Mouse (Mus musculus) limb, embryonic 11.5 days (tissue): Measurements from ENCODE around the gene Rdh7. TPM values are rescaled to one million over a fixed set of nuclear protein-coding genes. Genes with fewer than 3 reads are reported as not detected.
"Not testable (repeated sequence)": the region's sequence is repeated elsewhere in the genome, so short reads cannot be mapped to it uniquely, and the experiment has no call there.

ENCODE experiments used
- ATAC-seq: fragments of 200-750 bp; cut with Nextera tagmentation; 2 replicates; pipeline ENCODE4 v1.8.0; 2017; ENCODE audit warnings: low read depth; ENCODE audit not compliant: insufficient number of reproducible peaks, low FRiP score, low TSS enrichment
- DNase-seq: peaks from one replicate; pipeline ENCODE4 v3.0.0-alpha.2; 2015; ENCODE audit warnings: low spot score
- H3K27ac ChIP-seq: fragments of 300-500 bp; sonication (generic); replicated peaks from 2 replicates; pipeline ENCODE4 v1.5.1; 2014; ENCODE audit warnings: low read depth, mild to moderate bottlenecking, low read length
- H3K27me3 ChIP-seq: fragments of 300-500 bp; sonication (generic); 2 replicates; pipeline ENCODE4 v1.6.1; 2014; ENCODE audit warnings: mild to moderate bottlenecking, low read length, mixed read lengths; ENCODE audit not compliant: control insufficient read depth, insufficient read depth
- H3K36me3 ChIP-seq: fragments of 300-500 bp; sonication (generic); 2 replicates; pipeline ENCODE4 v1.6.1; 2014; ENCODE audit warnings: mild to moderate bottlenecking, low read length, moderate library complexity, mixed read lengths; ENCODE audit not compliant: control insufficient read depth, insufficient read depth
- H3K4me1 ChIP-seq: fragments of 300-500 bp; sonication (generic); 2 replicates; pipeline ENCODE4 v1.6.1; 2014; ENCODE audit warnings: low read length, mixed read lengths; ENCODE audit not compliant: control insufficient read depth, insufficient read depth
- H3K4me2 ChIP-seq: fragments of 300-500 bp; sonication (generic); 2 replicates; pipeline ENCODE4 v1.6.1; 2014; ENCODE audit warnings: low read depth, mild to moderate bottlenecking, moderate library complexity; ENCODE audit not compliant: severe bottlenecking
- H3K4me3 ChIP-seq: fragments of 300-500 bp; sonication (generic); 2 replicates; pipeline ENCODE4 v1.5.1; 2014; ENCODE audit warnings: low read depth, low read length
- H3K9ac ChIP-seq: fragments of 300-500 bp; sonication (generic); 2 replicates; pipeline ENCODE4 v1.6.1; 2014; ENCODE audit warnings: mild to moderate bottlenecking, low read length
- H3K9me3 ChIP-seq: fragments of 300-500 bp; sonication (generic); 2 replicates; pipeline ENCODE4 v1.6.1; 2016; ENCODE audit warnings: low read length; ENCODE audit not compliant: control insufficient read depth
- WGBS: fragments of 180-500 bp; shearing (Covaris S2); extraction: QIAGEN DNeasy Blood & Tissue Kit; methylation state at CpG from one replicate; pipeline ENCODE4 v1.1.7; 2014; 5-methylcytosine and 5-hydroxymethylcytosine counted together
- polyA plus RNA-seq: library from polyadenylated mRNA; unstranded; fragments of >200 nt; fragmentation: Nextera tagmentation; extraction: Ambion mirVana; gene quantifications from 2 replicates; pipeline ENCODE4 v1.2.1, GENCODE M21; 2014

Rdh7 gene
- polyA plus RNA-seq, 1 experiment from 2014 or later = not detected

GRCm38 (mm10) chr10:127922241-127922640 lies 33.6 kb upstream of the Rdh7 start:
- H3K9ac ChIP-seq = no peak overlapping the region
- H3K36me3 ChIP-seq = no peaks in the 10 kb centered on the region
- H3K27ac ChIP-seq = no peak overlapping the region
- 0 out of 2 replicates have a peak, but pooled peaks cover 2% of the 10 kb centered on the region for H3K4me1 ChIP-seq
- DNase-seq (no peak), ATAC-seq (no peak)
- H3K4me3 ChIP-seq = no peak overlapping the region
- H3K9me3 ChIP-seq = no peaks in the 10 kb centered on the region
- no peak overlapping the region for H3K4me2 ChIP-seq
- 88% methylated on average over 1 of the region's 1 CpGs for WGBS
- no peaks in the 10 kb centered on the region for H3K27me3 ChIP-seq

DNA sequence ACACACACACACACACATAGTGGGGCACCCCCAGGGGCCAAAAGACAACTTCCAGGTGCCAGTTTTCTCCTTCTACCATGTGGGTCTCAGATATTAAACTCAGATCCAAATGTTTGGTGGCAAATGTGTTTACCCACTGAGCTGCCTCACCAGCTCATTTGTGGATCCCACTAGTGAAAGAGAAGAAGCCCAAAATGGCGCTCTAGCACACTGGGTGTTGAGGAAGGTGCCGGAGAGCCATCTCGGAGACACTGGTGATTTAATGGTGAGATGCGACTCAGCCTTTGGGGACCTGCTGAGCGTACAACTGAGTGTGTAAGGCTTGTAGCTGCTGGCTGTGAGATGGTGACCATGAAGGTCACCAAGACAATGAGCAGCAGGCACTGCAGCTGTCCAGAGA lies 29.0 kb upstream of the Rdh7 start:
- Histone ChIP-seq H3K9ac (no peak overlapping the region), H3K4me2 (no peak overlapping the region), H3K36me3 (no peaks in the 10 kb centered on the region), H3K4me1 (no peaks in the 10 kb centered on the region), H3K4me3 (no peak overlapping the region), H3K9me3 (no peaks in the 10 kb centered on the region), H3K27ac (no peak overlapping the region), H3K27me3 (no peaks in the 10 kb centered on the region)
- DNase-seq = no peak
- 96% methylated on average over 5 of the region's 5 CpGs for WGBS
- ATAC-seq = no peak

DNA sequence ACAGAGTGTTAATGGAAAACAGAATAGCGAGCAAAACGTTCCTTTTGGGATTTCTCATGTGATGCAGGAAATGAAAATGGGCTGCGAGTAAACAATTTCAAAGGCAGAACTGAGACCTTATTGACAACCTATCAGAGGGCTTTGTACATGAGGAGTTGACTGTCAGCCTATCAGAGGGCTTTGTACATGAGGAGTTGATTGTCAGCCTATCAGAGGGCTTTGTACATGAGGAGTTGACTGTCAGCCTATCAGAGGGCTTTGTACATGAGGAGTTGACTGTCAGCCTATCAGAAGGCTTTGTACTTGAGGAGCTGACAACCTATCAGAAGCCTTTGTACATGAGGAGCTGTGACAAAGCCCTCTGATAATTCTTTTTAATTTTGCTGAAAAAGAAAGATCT lies 28.6 kb upstream of the Rdh7 start:
- not testable (repeated sequence) for H3K4me1 ChIP-seq, DNase-seq, H3K9ac ChIP-seq, ATAC-seq, H3K36me3 ChIP-seq, H3K27me3 ChIP-seq, H3K4me2 ChIP-seq, H3K4me3 ChIP-seq, H3K27ac ChIP-seq, H3K9me3 ChIP-seq
- WGBS = 70% methylated on average over 3 of the region's 3 CpGs

- no peak overlapping the region for H3K4me2 ChIP-seq
- no peak for DNase-seq
- H3K27ac ChIP-seq = no peak overlapping the region
- H3K9ac ChIP-seq = no peak overlapping the region
- no peak for ATAC-seq
- no peak overlapping the region for H3K4me3 ChIP-seq
- H3K9me3 ChIP-seq = no peaks in the 10 kb centered on the region
- no peaks in the 10 kb centered on the region for H3K27me3 ChIP-seq
- H3K4me1 ChIP-seq = no peaks in the 10 kb centered on the region
- WGBS = 98% methylated on average over 1 of the region's 1 CpGs
- H3K36me3 ChIP-seq = no peaks in the 10 kb centered on the region
These were observed 27.0 kb upstream of the Rdh7 start for GRCm38 (mm10) chr10:127915578-127915977.

DNA sequence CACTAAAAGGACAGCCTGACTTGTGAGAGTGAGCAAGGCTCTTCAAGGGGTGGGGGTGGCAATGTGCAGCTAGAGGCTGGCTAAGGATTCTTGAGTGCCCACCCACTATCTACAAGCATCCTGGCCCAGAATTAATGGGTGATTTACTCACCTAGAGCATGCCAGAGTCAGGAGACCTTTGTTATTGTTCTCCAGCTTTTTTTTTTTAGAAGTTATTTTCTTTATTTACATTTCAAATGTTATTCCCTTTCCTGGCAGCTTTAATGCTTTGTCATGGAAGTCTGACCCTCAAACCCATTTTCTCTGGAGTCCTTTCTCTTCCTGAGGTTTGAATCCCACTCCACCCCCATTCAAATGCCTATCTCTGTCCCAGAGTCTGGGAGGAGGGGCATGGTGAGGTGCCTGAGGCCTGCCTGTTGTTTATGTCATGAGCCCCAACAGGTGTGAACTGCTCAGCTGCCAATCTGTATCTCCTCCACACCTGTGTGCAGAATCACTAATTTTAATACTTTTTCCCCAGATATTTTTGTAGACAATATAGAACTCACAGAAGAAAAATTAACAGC lies 18.9 kb upstream of the Rdh7 start:
- Histone ChIP-seq H3K9ac (no peak overlapping the region), H3K36me3 (no peaks in the 10 kb centered on the region), H3K4me3 (no peak overlapping the region), H3K4me2 (no peak overlapping the region), H3K4me1 (no peaks in the 10 kb centered on the region), H3K27ac (no peak overlapping the region), H3K27me3 (no peaks in the 10 kb centered on the region), H3K9me3 (no peaks in the 10 kb centered on the region)
- DNase-seq = no peak
- ATAC-seq = no peak

GRCm38 (mm10) chr10:127906138-127906537 lies 17.5 kb upstream of the Rdh7 start:
- Histone ChIP-seq H3K4me1 (no peaks in the 10 kb centered on the region), H3K36me3 (no peaks in the 10 kb centered on the region), H3K4me2 (no peak overlapping the region), H3K9ac (no peak overlapping the region), H3K9me3 (no peaks in the 10 kb centered on the region), H3K4me3 (no peak overlapping the region), H3K27ac (no peak overlapping the region), H3K27me3 (no peaks in the 10 kb centered on the region)
- 86% methylated on average over 2 of the region's 2 CpGs for WGBS
- DNase-seq = no peak
- no peak for ATAC-seq

DNA sequence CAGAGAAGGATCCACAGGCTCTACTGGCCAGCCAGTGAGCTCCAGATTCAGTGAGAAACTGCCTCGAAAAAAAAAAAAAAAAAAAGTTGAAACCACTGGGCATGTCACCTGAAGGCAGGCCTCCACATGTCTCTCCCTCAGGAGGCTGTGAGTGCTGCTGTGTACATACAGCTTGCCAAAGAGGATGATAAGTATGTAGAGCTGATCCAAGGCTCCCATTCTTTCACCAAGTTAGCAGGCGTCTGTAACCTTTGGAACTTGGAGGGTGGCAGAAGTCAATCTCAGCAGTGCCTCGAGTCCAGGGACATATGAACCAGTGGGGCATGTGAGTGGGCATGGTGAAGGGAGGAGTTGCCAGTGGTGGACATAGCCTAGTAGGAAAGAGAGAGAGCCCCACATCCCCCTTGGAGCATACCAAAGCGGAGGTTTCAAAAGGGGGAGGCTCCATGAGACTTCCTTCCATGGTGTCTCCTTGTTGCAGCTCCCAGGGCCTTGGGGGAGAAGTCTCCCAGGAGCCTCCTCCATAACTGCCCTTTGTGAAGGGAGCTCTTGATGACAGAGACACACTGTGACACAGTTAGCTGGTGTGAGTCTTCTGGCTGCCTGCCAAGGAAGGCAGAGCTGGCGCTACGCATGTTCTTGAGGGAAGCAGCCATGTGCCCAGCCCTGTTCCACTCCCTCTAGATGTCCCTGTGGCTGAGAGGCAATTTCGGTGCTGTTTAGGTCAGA lies 16.3 kb upstream of the Rdh7 start:
- no peaks in the 10 kb centered on the region for H3K9me3 ChIP-seq
- H3K4me3 ChIP-seq = no peak overlapping the region
- ATAC-seq (no peak), DNase-seq (no peak)
- no peak overlapping the region for H3K27ac ChIP-seq
- no peaks in the 10 kb centered on the region for H3K27me3 ChIP-seq
- WGBS = 74% methylated on average over 7 of the region's 7 CpGs
- H3K4me1 ChIP-seq = no peaks in the 10 kb centered on the region
- H3K4me2 ChIP-seq = no peak overlapping the region
- H3K9ac ChIP-seq = no peak overlapping the region
- H3K36me3 ChIP-seq = no peaks in the 10 kb centered on the region

GRCm38 (mm10) chr10:127903116-127903515 lies 14.5 kb upstream of the Rdh7 start:
- Histone ChIP-seq H3K9me3 (no peaks in the 10 kb centered on the region), H3K27me3 (no peaks in the 10 kb centered on the region), H3K9ac (no peak overlapping the region), H3K4me1 (no peaks in the 10 kb centered on the region), H3K4me3 (no peak overlapping the region), H3K27ac (no peak overlapping the region), H3K4me2 (no peak overlapping the region), H3K36me3 (no peaks in the 10 kb centered on the region)
- 60% methylated on average over 1 of the region's 1 CpGs for WGBS
- ATAC-seq = no peak
- DNase-seq = no peak

DNA sequence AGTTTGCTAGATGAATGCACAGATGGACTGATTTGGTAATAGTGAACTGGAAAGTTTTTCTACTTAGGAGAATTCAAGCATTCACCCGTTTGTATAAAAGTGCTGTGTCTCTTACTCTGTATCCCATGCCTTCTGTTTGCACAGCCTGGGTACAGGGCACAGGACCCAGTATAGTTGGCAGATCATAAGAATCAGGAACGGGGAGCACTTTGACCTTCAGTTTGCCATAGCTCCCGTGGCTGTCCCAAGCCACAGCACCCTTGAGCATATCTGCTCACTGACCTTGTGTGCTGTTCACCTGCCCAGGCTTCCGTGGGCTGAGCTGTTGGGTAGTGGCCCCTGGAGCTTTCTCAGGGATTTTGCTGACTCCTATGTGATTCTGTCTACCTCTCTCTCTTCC lies 13.1 kb upstream of the Rdh7 start:
- H3K4me3 ChIP-seq = no peak overlapping the region
- ATAC-seq (no peak), DNase-seq (no peak)
- no peak overlapping the region for H3K9ac ChIP-seq
- no peaks in the 10 kb centered on the region for H3K36me3 ChIP-seq
- 90% methylated on average over 4 of the region's 4 CpGs for WGBS
- H3K27me3 ChIP-seq = no peaks in the 10 kb centered on the region
- H3K27ac ChIP-seq = no peak overlapping the region
- no peak overlapping the region for H3K4me2 ChIP-seq
- H3K4me1 ChIP-seq = no peaks in the 10 kb centered on the region
- no peaks in the 10 kb centered on the region for H3K9me3 ChIP-seq
